Comparison of ENCODE assay signal across 9 mouse cellular contexts in the genomic region with DNA sequence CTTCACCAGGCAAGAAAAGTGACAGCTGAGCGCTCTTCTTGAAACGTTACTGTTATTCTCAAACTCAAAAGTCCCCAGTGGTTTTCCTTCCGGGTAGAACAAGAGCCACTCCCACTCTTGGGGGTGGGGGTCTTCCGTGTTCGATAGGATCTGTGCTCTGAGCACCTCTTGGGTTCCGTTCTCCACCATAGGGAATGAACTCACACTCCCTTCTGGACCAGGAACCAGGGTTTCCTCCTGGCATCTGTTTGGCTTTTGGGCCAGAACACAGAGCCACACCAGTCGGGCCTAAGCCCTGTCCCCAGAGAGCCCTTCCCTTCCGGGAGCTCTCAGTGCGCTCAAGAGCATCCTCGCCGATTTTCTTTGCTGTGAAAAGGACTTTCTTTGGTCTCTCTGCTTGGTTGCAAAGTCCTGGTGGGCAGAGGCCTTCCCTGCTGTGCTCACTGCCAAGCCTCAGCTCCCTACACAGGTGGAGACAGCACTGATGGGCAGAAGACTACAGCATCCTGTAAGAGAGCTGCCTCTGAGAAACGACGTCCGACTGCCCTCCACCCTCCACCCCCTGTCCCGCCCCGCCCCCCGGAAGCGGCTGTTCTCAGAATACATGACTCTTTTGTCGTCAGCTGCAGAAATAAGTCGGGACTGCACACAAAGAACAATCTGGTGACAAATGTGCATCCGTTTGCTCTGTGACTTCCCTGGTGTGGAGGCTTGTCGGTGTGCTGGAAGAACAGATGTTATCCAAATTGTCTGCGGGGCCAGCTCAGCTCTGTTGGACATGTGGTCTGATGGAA.
DNase-seq lines count a peak whose midpoint lies in the region; ATAC-seq and TF ChIP-seq lines count a peak whose summit lies in the region.
"Had no signal": no experiment of that assay in that cellular context is flagged by ENCODE, and none has a peak within 500 bp of the region (broad histone marks: within the 10 kb centered on the region; RNA-seq: fewer than 3 reads in every experiment).

No protein-coding gene starts in this region.

- TF ChIP-seq CTCF in liver, embryonic 14.5 days (IDR thresholded peaks at IDR 0.05; ENCODE audit: low read depth): no peak

- H3K27ac ChIP-seq in forebrain, embryonic 12.5 days: 0 out of 2 replicates have a peak overlapping the region, but pooled peaks have one; percentile 31
- H3K27ac ChIP-seq in hindbrain, embryonic 14.5 days: no peak overlapping the region
- no peak overlapping the region for H3K27ac ChIP-seq in liver, embryonic 14.5 days
- H3K27ac ChIP-seq in neural tube, embryonic 11.5 days (ENCODE audit: low read depth, low read length): no peak overlapping the region

- ATAC-seq in forebrain, embryonic 12.5 days (ENCODE audit: low FRiP score): peak; percentile 70
- ATAC-seq in hindbrain, embryonic 14.5 days (ENCODE audit: low FRiP score): peak; percentile 52; the same call in 1 of the 2 replicates
- ATAC-seq in liver, embryonic 14.5 days (ENCODE audit: insufficient read depth): no peak
- peak; percentile 53 for ATAC-seq in neural tube, embryonic 11.5 days (ENCODE audit: insufficient read depth, low FRiP score, low TSS enrichment)

- H3K9ac ChIP-seq in forebrain, embryonic 12.5 days: no peak overlapping the region; the same call in 1 of the 2 replicates
- H3K9ac ChIP-seq in hindbrain, embryonic 14.5 days: 0 out of 2 replicates have a peak overlapping the region, but pooled peaks have one; percentile 2
- no peak overlapping the region for H3K9ac ChIP-seq in liver, embryonic 14.5 days (replicated peaks)
- H3K9ac ChIP-seq in neural tube, embryonic 11.5 days (ENCODE audit: low read length): peak overlapping the region; percentile 45

- H3K4me1 ChIP-seq in forebrain, embryonic 12.5 days: peaks cover 23% of the 10 kb centered on the region
- peaks cover 8% of the 10 kb centered on the region for H3K4me1 ChIP-seq in hindbrain, embryonic 14.5 days (replicated peaks; ENCODE audit: control insufficient read depth, insufficient read depth, low read length)
- H3K4me1 ChIP-seq in liver, embryonic 14.5 days (replicated peaks; ENCODE audit: control insufficient read depth in 2 of 2, insufficient read depth in 2 of 2, low read length in 1 of 2): no peaks in the 10 kb centered on the region
- peaks cover 6% of the 10 kb centered on the region for H3K4me1 ChIP-seq in neural tube, embryonic 11.5 days (ENCODE audit: control insufficient read depth, insufficient read depth, low read length)

- peak; percentile 38 for DNase-seq in gastrocnemius, postnatal 14 days
- DNase-seq in gastrocnemius, adult 8-10 months (ENCODE audit: low spot score in 2 of 2): no peak
- peak; percentile 37 for DNase-seq in hindbrain, embryonic 14.5 days (ENCODE audit: low spot score)
- no peak for DNase-seq in liver, embryonic 14.5 days (ENCODE audit: low read depth in 3 of 3, low spot score in 3 of 3)
- DNase-seq in neural tube, embryonic 11.5 days (ENCODE audit: low spot score): peak; percentile 60
- peak; percentile 84 for DNase-seq in thymus, postnatal 25 days
- no peak for DNase-seq in layer of hippocampus, postnatal 36 days

- intact Hi-C loops in gastrocnemius, postnatal 14 days (cut with DNase I; ENCODE audit: low total_unique reads): no loop called here

- H3K4me3 ChIP-seq in forebrain, embryonic 12.5 days (replicated peaks): peak overlapping the region; percentile 11; the same call in 1 of the 2 replicates
- no peak overlapping the region; the same call in 1 of the 2 replicates for H3K4me3 ChIP-seq in hindbrain, embryonic 14.5 days (replicated peaks; ENCODE audit: low read length)
- H3K4me3 ChIP-seq in liver, embryonic 14.5 days (ENCODE audit: insufficient read depth in 1 of 2, low read depth in 2 of 2, low read length in 2 of 2): peak overlapping the region in 1 of 2 experiments; percentile 30; a peak in 1 of 4 replicates
- H3K4me3 ChIP-seq in neural tube, embryonic 11.5 days (ENCODE audit: low read depth, low read length): peak overlapping the region; percentile 16

- no peaks in the 10 kb centered on the region for H3K36me3 ChIP-seq in forebrain, embryonic 12.5 days (replicated peaks)
- no peaks in the 10 kb centered on the region for H3K36me3 ChIP-seq in hindbrain, embryonic 14.5 days (replicated peaks; ENCODE audit: control insufficient read depth, insufficient read depth)
- no peaks in the 10 kb centered on the region for H3K36me3 ChIP-seq in liver, embryonic 14.5 days (replicated peaks; ENCODE audit: control insufficient read depth, insufficient read depth, low read depth)
- H3K36me3 ChIP-seq in neural tube, embryonic 11.5 days (ENCODE audit: control insufficient read depth, insufficient read depth, low read length): no peaks in the 10 kb centered on the region
- H3K36me3 ChIP-seq: G1E had no signal

- no peaks in the 10 kb centered on the region for H3K9me3 ChIP-seq in forebrain, embryonic 12.5 days
- no peaks in the 10 kb centered on the region for H3K9me3 ChIP-seq in hindbrain, embryonic 14.5 days (ENCODE audit: control insufficient read depth, low read length)
- no peaks in the 10 kb centered on the region for H3K9me3 ChIP-seq in liver, embryonic 14.5 days (ENCODE audit: control insufficient read depth, low read length)
- no peaks in the 10 kb centered on the region for H3K9me3 ChIP-seq in neural tube, embryonic 11.5 days (ENCODE audit: control insufficient read depth, low read length)

- WGBS in forebrain, embryonic 12.5 days: 27% methylated on average over 23 of the region's 23 CpGs
- 16% methylated on average over 23 of the region's 23 CpGs for WGBS in hindbrain, embryonic 14.5 days
- WGBS in liver, embryonic 14.5 days (ENCODE audit: insufficient replicate concordance): 12% methylated on average over 23 of the region's 23 CpGs
- 17% methylated on average over 23 of the region's 23 CpGs for WGBS in neural tube, embryonic 11.5 days

- H3K27me3 ChIP-seq in forebrain, embryonic 12.5 days: no peaks in the 10 kb centered on the region
- no peaks in the 10 kb centered on the region for H3K27me3 ChIP-seq in hindbrain, embryonic 14.5 days (ENCODE audit: control insufficient read depth, insufficient read depth, low read length)
- H3K27me3 ChIP-seq in liver, embryonic 14.5 days (ENCODE audit: control insufficient read depth, insufficient read depth, low read length): no peaks in the 10 kb centered on the region
- H3K27me3 ChIP-seq in neural tube, embryonic 11.5 days (ENCODE audit: control insufficient read depth, insufficient read depth, low read length): no peaks in the 10 kb centered on the region

- peak overlapping the region; percentile 48 for H3K4me2 ChIP-seq in forebrain, embryonic 12.5 days
- peak overlapping the region; percentile 43 for H3K4me2 ChIP-seq in hindbrain, embryonic 14.5 days (replicated peaks)
- peak overlapping the region; percentile 38 for H3K4me2 ChIP-seq in liver, embryonic 14.5 days (ENCODE audit: low read depth)
- H3K4me2 ChIP-seq in neural tube, embryonic 11.5 days (ENCODE audit: low read depth): peak overlapping the region; percentile 48

- no peak for TF ChIP-seq EP300 in liver, embryonic 14.5 days (IDR thresholded peaks at IDR 0.05; ENCODE audit: low read depth)

Comparison
In these comparisons a context has a peak if more than half of its experiments do, and no peak if none do; other contexts are left out.
1. DNase-seq: peak in gastrocnemius, postnatal 14 days (single experiment), hindbrain, embryonic 14.5 days (single experiment), neural tube, embryonic 11.5 days (single experiment) and thymus, postnatal 25 days (single experiment); none in gastrocnemius, adult 8-10 months (0 of 2), liver, embryonic 14.5 days (0 of 3) and layer of hippocampus, postnatal 36 days (0 of 2).
2. H3K9ac ChIP-seq: peak in hindbrain, embryonic 14.5 days (single experiment) and neural tube, embryonic 11.5 days (single experiment); none in forebrain, embryonic 12.5 days (single experiment) and liver, embryonic 14.5 days (single experiment).
3. Peak in every context shown above with its lines, with median percentiles within 50 percentile points of each other: H3K4me2 ChIP-seq.